Mouse (Mus musculus): Measurements from ENCODE around the gene Glis2.

DNA sequence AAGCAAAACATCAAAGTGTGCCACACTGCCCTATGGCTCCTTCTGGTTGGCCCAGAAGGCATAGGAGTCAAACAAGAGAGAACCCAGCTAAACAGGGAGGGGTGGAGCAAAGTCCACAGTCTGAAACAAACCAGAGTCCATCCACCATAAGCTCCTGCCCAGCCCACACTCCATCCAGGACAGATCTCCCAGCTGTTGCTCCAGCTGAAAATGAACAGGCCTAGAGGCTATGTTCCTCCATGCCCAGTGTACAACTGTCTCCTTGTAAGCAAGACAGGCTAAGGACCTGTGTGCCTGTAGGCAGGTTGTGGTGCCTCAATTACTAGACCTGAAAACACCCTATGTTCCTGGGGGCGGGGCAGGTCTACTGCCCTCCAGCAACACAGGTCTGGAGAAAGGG lies 37.4 kb upstream of the Glis2 start:
- no peak for TF ChIP-seq EP300 (IDR thresholded peaks at IDR 0.05; ENCODE audit: low read length)
- TF ChIP-seq MAFK (IDR thresholded peaks at IDR 0.05; ENCODE audit: insufficient replicate concordance, low read length): no peak
- TF ChIP-seq CHD2 (IDR thresholded peaks at IDR 0.05; ENCODE audit: low read length): no peak
- no peak for TF ChIP-seq ZC3H11A (IDR thresholded peaks at IDR 0.05; ENCODE audit: low read depth, low read length)
- TF ChIP-seq CTCF (conservative IDR thresholded peaks at IDR 0.05 in 1 of 2, IDR thresholded peaks at IDR 0.05 in 1 of 2; ENCODE audit: low read depth in 2 of 2, low read length in 2 of 2): no peak
- no peak for TF ChIP-seq RAD21 (IDR thresholded peaks at IDR 0.05; ENCODE audit: low read depth, low read length)
- no peak for TF ChIP-seq POLR2A (IDR thresholded peaks at IDR 0.05; ENCODE audit: low read depth, low read length)
- TF ChIP-seq MAX (IDR thresholded peaks at IDR 0.05; ENCODE audit: low read length): no peak
- no peak for TF ChIP-seq MYC (IDR thresholded peaks at IDR 0.05; ENCODE audit: low read depth, low read length)
- 0 out of 2 replicates have a peak, but pooled peaks have one; percentile 10 for TF ChIP-seq NELFE (IDR thresholded peaks at IDR 0.05; ENCODE audit: low read depth, low read length)
- 0 out of 2 replicates have a peak, but pooled peaks have one; percentile 50 for TF ChIP-seq MXI1 (IDR thresholded peaks at IDR 0.05; ENCODE audit: low read depth, low read length)
- TF ChIP-seq ELF1 (IDR thresholded peaks at IDR 0.05; ENCODE audit: low read depth, low read length): no peak

All from CH12.LX (cell line).